Mouse (Mus musculus) megakaryocyte progenitor cell, adult 5-6 weeks (primary cell): ENCODE data around the gene Trmo. TPM values are rescaled to one million over a fixed set of nuclear protein-coding genes. Genes with fewer than 3 reads are reported as not detected.

Experiments
- ATAC-seq: replicated peaks from 2 replicates; pipeline ENCODE4 v1.8.0; 2016; ENCODE audit warnings: mild to moderate bottlenecking, moderate TSS enrichment, inconsistent platforms; ENCODE audit not compliant: poor library complexity
- total RNA-seq, 2 experiments: library from RNA; stranded (forward) in 1 of 2; stranded (reverse) in 1 of 2; fragments of 157-497, 149-512 nt in 1 of 2; fragments of 200-1000 nt in 1 of 2; gene quantifications; 2 replicates each; pipeline versions ENCODE4 v1.2.3 to v1.2.4; 2015 to 2017

The Trmo gene
- total RNA-seq, 2 experiments from 2014 or later = 6.7 to 12.6 TPM

- ATAC-seq = peak; percentile 76
Measured at GRCm38 (mm10) chr4:46374455-46374854, 14.8 kb downstream of the Trmo start.

GRCm38 (mm10) chr4:46371030-46371429 is 18.2 kb downstream of the Trmo start:
- ATAC-seq = 0 out of 2 replicates have a peak, but pooled peaks have one; percentile 12

- ATAC-seq = no peak
Measured at GRCm38 (mm10) chr4:46370406-46370805, 18.8 kb downstream of the Trmo start.

GRCm38 (mm10) chr4:46369070-46369469 is 20.2 kb downstream of the Trmo start:
- 0 out of 2 replicates have a peak, but pooled peaks have one; percentile 48 for ATAC-seq

GRCm38 (mm10) chr4:46367487-46367959 is 21.7 kb downstream of the Trmo start:
- ATAC-seq = no peak

GRCm38 (mm10) chr4:46364360-46364759 is 24.9 kb downstream of the Trmo start:
- no peak for ATAC-seq

GRCm38 (mm10) chr4:46361258-46361657 is 28.0 kb downstream of the Trmo start:
- ATAC-seq = no peak

GRCm38 (mm10) chr4:46359539-46360253 is 29.5 kb downstream of the Trmo start:
- ATAC-seq = peak; percentile 58

GRCm38 (mm10) chr4:46356351-46357133 is 32.7 kb downstream of the Trmo start:
- peak; percentile 79 for ATAC-seq

- no peak for ATAC-seq
Measured at GRCm38 (mm10) chr4:46353045-46353444, 36.2 kb downstream of the Trmo start.

- ATAC-seq = no peak
Measured at GRCm38 (mm10) chr4:46349530-46349929, 39.7 kb downstream of the Trmo start.

GRCm38 (mm10) chr4:46348897-46349296 is 40.3 kb downstream of the Trmo start:
- ATAC-seq = no peak

GRCm38 (mm10) chr4:46347580-46348515 is 41.4 kb downstream of the Trmo start:
- no peak for ATAC-seq

GRCm38 (mm10) chr4:46347141-46347540 is 42.1 kb downstream of the Trmo start:
- ATAC-seq = no peak

GRCm38 (mm10) chr4:46346221-46346620 is 43.0 kb downstream of the Trmo start:
- ATAC-seq = no peak

- ATAC-seq = no peak
Measured at GRCm38 (mm10) chr4:46345773-46346100, 43.5 kb downstream of the Trmo start.

GRCm38 (mm10) chr4:46345056-46345772 is 44.0 kb downstream of the Trmo start:
- no peak for ATAC-seq

- 0 out of 2 replicates have a peak, but pooled peaks have one; percentile 15 for ATAC-seq
Measured at GRCm38 (mm10) chr4:46344288-46344687, 44.9 kb downstream of the Trmo start.

GRCm38 (mm10) chr4:46343596-46344260 is 45.5 kb downstream of the Trmo start, which contains the start of gene Foxe1:
TSS of gene Foxe1 (plus strand) at chr4:46343609.
- ATAC-seq = no peak
